Mouse (Mus musculus) G1E (cell line): Measurements from ENCODE around the gene Micu1.

Experiments used
- CTCF ChIP-seq: IDR thresholded peaks from 2 replicates; pipeline ENCODE4 v1.5.1; 2012; ENCODE audit warnings: low read depth, low read length, inconsistent platforms, mixed read lengths
- GATA1 ChIP-seq: IDR thresholded peaks from 2 replicates; pipeline ENCODE4 v1.6.1; 2012; ENCODE audit warnings: borderline replicate concordance, low read length, inconsistent platforms, mixed read lengths

DNA sequence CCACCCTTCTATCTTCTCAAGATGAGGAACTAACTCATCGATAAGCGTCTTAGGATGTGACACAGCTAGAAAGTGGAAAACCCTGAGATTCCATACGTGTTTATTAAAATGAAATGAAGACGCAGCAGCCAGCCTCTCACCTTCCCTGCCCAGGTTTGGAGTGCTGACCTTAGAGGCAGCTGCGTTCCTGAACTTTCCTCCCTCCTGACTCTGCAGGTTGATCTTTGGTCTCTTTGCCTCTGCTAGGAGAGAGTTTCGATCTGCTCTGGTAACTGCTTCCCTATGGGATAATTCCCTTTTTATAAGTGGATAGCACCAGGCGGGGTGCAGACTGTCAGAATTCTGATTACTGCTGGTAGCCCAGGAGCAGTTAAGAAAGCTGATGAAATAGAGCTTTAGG lies 178.6 kb downstream of the Micu1 start:
- TF ChIP-seq GATA1 = no peak
- no peak for TF ChIP-seq CTCF
